Mouse (Mus musculus): ENCODE data around the gene Mapk10. TPM values are rescaled to one million over a fixed set of nuclear protein-coding genes. Genes with fewer than 3 reads are reported as not detected.

Mapk10 gene
- polyA plus RNA-seq, 1 experiment from 2014 or later = 86.6 TPM

DNA sequence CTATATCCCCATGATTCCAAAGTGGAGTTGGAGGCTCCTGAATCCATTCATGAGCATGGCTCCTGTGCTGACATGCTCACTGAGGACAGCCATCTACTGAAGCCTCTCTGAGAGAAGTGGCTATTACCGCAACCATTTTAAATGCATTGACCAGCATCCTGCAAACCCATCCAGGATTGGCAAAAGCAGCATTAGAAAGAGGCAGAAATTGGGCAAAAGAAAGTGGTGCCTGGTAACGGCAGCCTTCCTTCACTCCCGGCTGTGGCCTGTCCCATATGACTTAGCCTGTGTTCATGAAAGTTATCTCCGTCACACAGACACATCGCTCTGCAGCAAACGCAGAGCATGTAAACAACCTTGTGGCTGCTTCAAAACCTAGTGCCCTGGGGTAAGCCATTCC is 1.6 kb downstream of the Mapk10 start:
- Histone ChIP-seq H3K4me1 (replicated peaks; ENCODE audit: control insufficient read depth, insufficient read depth, low read length) (peaks cover 22% of the 10 kb centered on the region), H3K4me2 (replicated peaks) (peak overlapping the region; percentile 74), H3K9me3 (ENCODE audit: control insufficient read depth, low read length) (no peaks in the 10 kb centered on the region), H3K36me3 (replicated peaks; ENCODE audit: control insufficient read depth, insufficient read depth) (no peaks in the 10 kb centered on the region), H3K27me3 (ENCODE audit: control insufficient read depth, insufficient read depth, low read length) (no peaks in the 10 kb centered on the region), H3K4me3 (replicated peaks; ENCODE audit: low read length) (peak overlapping the region; percentile 67), H3K9ac (peak overlapping the region; percentile 93), H3K27ac (peak overlapping the region; percentile 95)
- ATAC-seq (ENCODE audit: low FRiP score) (no peak), DNase-seq (ENCODE audit: low spot score) (no peak)
- WGBS = 15% methylated on average over 6 of the region's 6 CpGs

DNA sequence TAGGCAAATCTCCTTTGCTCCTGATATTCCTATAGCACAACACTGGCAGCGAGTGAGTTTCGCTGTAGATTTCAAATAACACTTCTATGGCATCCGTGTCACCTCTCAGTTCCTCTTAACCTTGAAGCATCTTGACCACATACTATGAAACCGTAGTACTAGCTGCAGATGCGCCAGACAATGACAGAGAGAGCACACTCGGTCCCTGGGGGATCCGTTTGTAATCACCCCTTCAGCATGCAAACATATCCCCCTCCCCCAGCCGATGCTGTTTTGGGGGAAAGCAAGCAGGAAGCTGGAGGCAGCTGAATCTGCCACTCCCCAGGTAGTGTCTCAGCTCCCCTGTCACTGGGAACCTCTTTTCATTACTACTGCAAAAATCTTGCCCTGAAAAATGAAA is 2.3 kb downstream of the Mapk10 start:
- DNase-seq (ENCODE audit: low spot score) (peak; percentile 58), ATAC-seq (ENCODE audit: low FRiP score) (no peak)
- Histone ChIP-seq H3K4me3 (replicated peaks; ENCODE audit: low read length) (peak overlapping the region; percentile 67), H3K4me1 (replicated peaks; ENCODE audit: control insufficient read depth, insufficient read depth, low read length) (peaks cover 22% of the 10 kb centered on the region), H3K4me2 (replicated peaks) (peak overlapping the region; percentile 74), H3K36me3 (replicated peaks; ENCODE audit: control insufficient read depth, insufficient read depth) (no peaks in the 10 kb centered on the region; the same call in 1 of the 2 replicates), H3K27ac (peak overlapping the region; percentile 95), H3K9me3 (ENCODE audit: control insufficient read depth, low read length) (no peaks in the 10 kb centered on the region), H3K27me3 (ENCODE audit: control insufficient read depth, insufficient read depth, low read length) (no peaks in the 10 kb centered on the region), H3K9ac (peak overlapping the region; percentile 93)
- 19% methylated on average over 8 of the region's 8 CpGs for WGBS

DNA sequence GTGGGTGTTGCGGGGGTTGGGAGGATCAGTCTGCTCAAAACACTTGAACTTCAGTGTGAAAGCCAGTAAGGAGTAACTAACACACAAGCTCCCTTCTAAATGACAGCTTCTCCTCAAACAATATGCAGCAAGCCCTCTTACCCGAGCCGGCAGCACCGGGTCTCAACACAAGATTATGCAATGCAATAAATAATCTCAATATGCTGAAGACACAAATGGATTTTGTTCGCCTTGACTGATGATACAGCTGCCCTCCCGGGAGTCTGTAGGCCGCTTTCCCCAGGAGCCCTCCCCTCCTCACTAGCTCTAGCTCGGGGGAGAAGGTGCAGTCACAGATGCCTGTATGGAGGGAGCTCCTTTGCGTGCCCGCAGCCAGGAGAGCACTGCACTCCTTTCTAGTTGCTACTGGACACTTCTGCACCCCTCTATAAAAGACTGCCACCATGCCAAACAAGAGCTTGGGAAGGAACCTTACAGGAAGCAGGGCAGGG is 3.1 kb downstream of the Mapk10 start:
- Histone ChIP-seq H3K4me2 (replicated peaks) (peak overlapping the region; percentile 74), H3K9me3 (ENCODE audit: control insufficient read depth, low read length) (no peaks in the 10 kb centered on the region), H3K36me3 (replicated peaks; ENCODE audit: control insufficient read depth, insufficient read depth) (no peaks in the 10 kb centered on the region; the same call in 1 of the 2 replicates), H3K4me3 (replicated peaks; ENCODE audit: low read length) (peak overlapping the region; percentile 67), H3K27me3 (ENCODE audit: control insufficient read depth, insufficient read depth, low read length) (no peaks in the 10 kb centered on the region), H3K9ac (peak overlapping the region; percentile 93), H3K4me1 (replicated peaks; ENCODE audit: control insufficient read depth, insufficient read depth, low read length) (peaks cover 22% of the 10 kb centered on the region), H3K27ac (peak overlapping the region; percentile 95)
- no peak for ATAC-seq (ENCODE audit: low FRiP score)
- no peak for DNase-seq (ENCODE audit: low spot score)
- WGBS = 31% methylated on average over 10 of the region's 10 CpGs

DNA sequence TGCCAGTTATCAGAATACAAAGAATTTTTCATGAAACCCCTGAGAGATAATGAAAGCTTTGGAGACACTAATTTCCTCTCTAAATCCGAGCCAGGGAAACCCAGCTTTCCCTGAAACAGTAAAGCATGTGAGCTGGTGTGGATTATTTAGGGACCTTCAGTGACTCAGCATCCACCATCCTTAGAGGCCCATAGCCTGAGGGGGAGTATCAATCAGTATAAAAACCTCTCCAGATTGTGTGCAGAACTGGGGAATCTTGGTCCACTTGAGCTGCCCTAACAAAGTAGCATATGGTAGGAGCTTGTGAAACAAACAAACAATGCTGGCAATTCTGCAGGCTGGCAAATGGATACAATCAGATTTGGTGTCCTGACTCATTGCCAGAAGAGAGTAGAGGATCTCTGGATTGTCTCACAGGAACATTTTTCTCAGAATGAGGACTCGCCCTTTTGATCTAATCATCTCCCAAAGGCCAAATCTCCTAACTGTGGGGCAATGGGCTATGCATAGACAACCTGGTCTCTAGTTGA is 13.3 kb downstream of the Mapk10 start:
- 65% methylated on average over 2 of the region's 2 CpGs for WGBS
- no peak for DNase-seq (ENCODE audit: low spot score)
- Histone ChIP-seq H3K4me3 (replicated peaks; ENCODE audit: low read length) (no peak overlapping the region), H3K36me3 (replicated peaks; ENCODE audit: control insufficient read depth, insufficient read depth) (peaks cover 15% of the 10 kb centered on the region; the same call in 1 of the 2 replicates), H3K4me1 (replicated peaks; ENCODE audit: control insufficient read depth, insufficient read depth, low read length) (peaks cover 11% of the 10 kb centered on the region; the same call in 1 of the 2 replicates), H3K27ac (no peak overlapping the region), H3K27me3 (ENCODE audit: control insufficient read depth, insufficient read depth, low read length) (no peaks in the 10 kb centered on the region), H3K9ac (no peak overlapping the region), H3K4me2 (replicated peaks) (no peak overlapping the region), H3K9me3 (ENCODE audit: control insufficient read depth, low read length) (no peaks in the 10 kb centered on the region)
- no peak for ATAC-seq (ENCODE audit: low FRiP score)

DNA sequence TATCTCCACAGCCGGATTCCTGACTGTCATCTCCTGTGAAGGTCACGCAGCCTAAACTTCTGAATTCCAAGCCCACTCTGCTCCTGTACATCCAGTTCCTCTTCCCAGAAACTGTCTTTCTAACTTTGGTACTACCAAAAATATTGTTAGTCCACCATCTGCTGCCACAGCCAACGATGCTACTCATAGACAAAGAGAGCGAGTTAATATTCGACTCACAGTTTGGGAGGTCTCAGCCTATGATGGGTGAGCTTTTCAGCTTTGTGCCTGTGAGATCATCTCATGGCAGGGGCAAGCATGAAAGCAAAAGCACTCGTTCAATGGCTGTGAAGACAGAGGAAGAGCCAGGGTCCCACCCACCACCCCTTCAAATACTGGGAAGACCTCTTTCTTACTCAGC is 16.6 kb downstream of the Mapk10 start:
- DNase-seq (ENCODE audit: low spot score) (no peak), ATAC-seq (ENCODE audit: low FRiP score) (no peak)
- H3K27ac ChIP-seq = no peak overlapping the region
- peaks cover 20% of the 10 kb centered on the region for H3K4me1 ChIP-seq (replicated peaks; ENCODE audit: control insufficient read depth, insufficient read depth, low read length)
- no peaks in the 10 kb centered on the region for H3K27me3 ChIP-seq (ENCODE audit: control insufficient read depth, insufficient read depth, low read length)
- H3K9ac ChIP-seq = no peak overlapping the region
- H3K9me3 ChIP-seq (ENCODE audit: control insufficient read depth, low read length) = no peaks in the 10 kb centered on the region
- no peaks in the 10 kb centered on the region for H3K36me3 ChIP-seq (replicated peaks; ENCODE audit: control insufficient read depth, insufficient read depth)
- no peak overlapping the region for H3K4me2 ChIP-seq (replicated peaks)
- WGBS = 39% methylated on average over 6 of the region's 6 CpGs
- H3K4me3 ChIP-seq (replicated peaks; ENCODE audit: low read length) = no peak overlapping the region

DNA sequence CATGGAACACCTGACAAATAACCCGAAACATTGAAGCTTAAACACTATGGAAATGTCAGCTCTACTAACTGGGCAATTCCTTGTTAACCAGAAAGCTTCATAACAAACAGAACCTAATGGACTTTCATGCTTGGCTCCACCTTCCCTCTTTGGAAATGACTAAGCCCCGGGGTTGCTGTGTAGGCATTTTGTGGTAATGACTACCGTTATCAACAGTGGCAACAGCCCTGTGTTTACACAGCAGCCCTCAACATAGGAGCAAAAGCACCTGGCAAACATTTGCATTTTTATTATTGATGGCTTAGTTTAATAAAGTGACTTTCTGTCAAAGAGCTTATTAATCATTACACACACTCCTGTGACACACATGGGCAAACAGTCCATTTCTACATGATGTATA is 17.4 kb downstream of the Mapk10 start:
- 60% methylated on average over 3 of the region's 3 CpGs for WGBS
- H3K36me3 ChIP-seq (replicated peaks; ENCODE audit: control insufficient read depth, insufficient read depth) = no peaks in the 10 kb centered on the region
- no peak overlapping the region for H3K9ac ChIP-seq
- no peak overlapping the region for H3K4me2 ChIP-seq (replicated peaks)
- no peak overlapping the region for H3K27ac ChIP-seq
- DNase-seq (ENCODE audit: low spot score) (no peak), ATAC-seq (ENCODE audit: low FRiP score) (no peak)
- H3K4me1 ChIP-seq (replicated peaks; ENCODE audit: control insufficient read depth, insufficient read depth, low read length) = peaks cover 20% of the 10 kb centered on the region
- no peaks in the 10 kb centered on the region for H3K9me3 ChIP-seq (ENCODE audit: control insufficient read depth, low read length)
- H3K4me3 ChIP-seq (replicated peaks; ENCODE audit: low read length) = no peak overlapping the region
- no peaks in the 10 kb centered on the region for H3K27me3 ChIP-seq (ENCODE audit: control insufficient read depth, insufficient read depth, low read length)

DNA sequence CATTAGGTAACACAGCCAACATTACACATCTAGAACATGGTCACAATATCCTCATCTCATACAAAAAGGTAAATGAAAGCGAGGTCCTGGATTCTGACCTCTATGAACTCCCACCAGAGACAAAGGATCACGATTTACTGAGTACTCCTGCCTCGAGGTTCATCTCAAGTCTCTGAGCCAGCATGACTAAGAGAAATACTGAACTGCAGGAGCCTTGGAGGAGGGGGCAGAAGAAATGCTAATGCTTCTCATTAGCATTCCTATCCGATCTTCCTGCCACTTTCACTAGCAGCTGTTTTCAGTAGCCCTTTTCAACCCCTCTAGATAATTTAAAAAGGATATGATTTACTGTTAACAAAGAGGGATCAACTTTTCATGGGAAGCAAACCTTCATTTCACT is 19.6 kb downstream of the Mapk10 start:
- Histone ChIP-seq H3K9me3 (ENCODE audit: control insufficient read depth, low read length) (peaks cover 8% of the 10 kb centered on the region), H3K4me1 (replicated peaks; ENCODE audit: control insufficient read depth, insufficient read depth, low read length) (peaks cover 20% of the 10 kb centered on the region), H3K27me3 (ENCODE audit: control insufficient read depth, insufficient read depth, low read length) (no peaks in the 10 kb centered on the region), H3K36me3 (replicated peaks; ENCODE audit: control insufficient read depth, insufficient read depth) (no peaks in the 10 kb centered on the region), H3K4me2 (replicated peaks) (no peak overlapping the region), H3K27ac (no peak overlapping the region), H3K4me3 (replicated peaks; ENCODE audit: low read length) (no peak overlapping the region), H3K9ac (no peak overlapping the region)
- no peak for ATAC-seq (ENCODE audit: low FRiP score)
- WGBS = 13% methylated on average over 4 of the region's 4 CpGs
- no peak for DNase-seq (ENCODE audit: low spot score)

DNA sequence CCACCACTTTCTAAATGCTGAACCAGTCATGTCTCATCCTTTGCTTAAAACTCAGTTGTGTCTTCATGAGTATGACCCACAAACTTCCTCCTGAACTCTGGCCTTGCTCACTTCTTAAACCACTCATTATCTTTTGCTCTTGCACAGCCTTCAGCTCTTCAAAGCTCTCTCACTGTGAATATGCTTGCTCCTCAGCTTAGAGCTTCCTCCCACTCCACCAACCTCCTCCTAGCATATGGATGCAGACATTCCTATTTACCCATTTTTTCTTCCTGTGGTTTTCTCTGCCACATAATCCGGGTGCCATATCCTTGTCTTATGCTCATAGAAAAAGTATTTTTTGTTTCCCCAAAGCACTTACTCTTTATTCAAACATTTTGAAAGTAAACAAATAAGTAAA is 26.9 kb downstream of the Mapk10 start:
- Histone ChIP-seq H3K4me2 (replicated peaks) (no peak overlapping the region), H3K4me3 (replicated peaks; ENCODE audit: low read length) (no peak overlapping the region), H3K27me3 (ENCODE audit: control insufficient read depth, insufficient read depth, low read length) (no peaks in the 10 kb centered on the region), H3K9me3 (ENCODE audit: control insufficient read depth, low read length) (peaks cover 33% of the 10 kb centered on the region), H3K36me3 (replicated peaks; ENCODE audit: control insufficient read depth, insufficient read depth) (no peaks in the 10 kb centered on the region), H3K9ac (no peak overlapping the region), H3K4me1 (replicated peaks; ENCODE audit: control insufficient read depth, insufficient read depth, low read length) (no peaks in the 10 kb centered on the region), H3K27ac (no peak overlapping the region)
- ATAC-seq (ENCODE audit: low FRiP score) (no peak), DNase-seq (ENCODE audit: low spot score) (no peak)
- 85% methylated on average over 1 of the region's 1 CpGs for WGBS

DNA sequence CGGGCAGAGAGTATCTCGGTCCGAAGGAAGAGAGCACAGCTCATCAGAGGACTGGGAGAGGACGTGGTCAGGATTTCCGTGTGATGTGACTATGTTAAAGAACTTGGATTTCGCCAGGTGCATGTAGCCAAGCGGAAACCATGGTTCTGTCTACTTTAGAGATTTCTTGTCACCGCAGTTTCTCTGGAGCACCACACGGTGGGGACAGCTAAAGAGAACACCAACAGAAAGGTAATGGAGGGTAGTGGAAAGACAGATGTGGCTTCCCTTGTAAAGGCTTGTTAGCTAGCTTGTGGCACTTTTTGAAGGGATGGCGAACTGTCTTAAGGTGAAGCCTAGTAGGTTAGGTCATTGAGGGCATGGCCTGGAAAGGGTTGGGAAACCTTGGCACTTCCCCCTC is 29.5 kb downstream of the Mapk10 start:
- Histone ChIP-seq H3K27me3 (ENCODE audit: control insufficient read depth, insufficient read depth, low read length) (no peaks in the 10 kb centered on the region), H3K4me1 (replicated peaks; ENCODE audit: control insufficient read depth, insufficient read depth, low read length) (peaks cover 11% of the 10 kb centered on the region), H3K4me3 (replicated peaks; ENCODE audit: low read length) (no peak overlapping the region), H3K27ac (no peak overlapping the region), H3K9ac (no peak overlapping the region), H3K4me2 (replicated peaks) (no peak overlapping the region), H3K36me3 (replicated peaks; ENCODE audit: control insufficient read depth, insufficient read depth) (no peaks in the 10 kb centered on the region), H3K9me3 (ENCODE audit: control insufficient read depth, low read length) (peaks cover 25% of the 10 kb centered on the region)
- no peak for DNase-seq (ENCODE audit: low spot score)
- WGBS = 94% methylated on average over 10 of the region's 10 CpGs
- no peak for ATAC-seq (ENCODE audit: low FRiP score)

DNA sequence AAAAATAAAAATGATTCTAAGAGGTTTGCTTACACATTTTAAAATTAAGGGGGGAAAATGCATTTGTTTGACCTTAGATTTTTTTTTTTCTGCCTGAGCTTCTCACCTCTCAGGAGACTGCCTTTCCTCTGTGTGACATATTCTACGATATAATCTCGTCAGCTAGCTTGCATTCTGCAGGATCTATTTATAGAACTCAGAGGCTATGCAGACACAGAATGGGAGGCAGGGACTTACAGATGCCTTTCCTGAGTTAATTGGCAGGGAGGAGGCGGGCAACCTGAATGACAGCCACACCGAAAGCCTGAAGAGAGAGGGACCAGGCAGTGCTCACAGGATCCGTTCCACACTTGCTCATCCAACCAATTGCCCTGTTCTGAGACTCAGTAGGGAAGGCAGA is 34.1 kb downstream of the Mapk10 start:
- peaks cover 19% of the 10 kb centered on the region for H3K4me1 ChIP-seq (replicated peaks; ENCODE audit: control insufficient read depth, insufficient read depth, low read length)
- no peaks in the 10 kb centered on the region for H3K9me3 ChIP-seq (ENCODE audit: control insufficient read depth, low read length)
- peak; percentile 68; the same call in 1 of the 2 replicates for ATAC-seq (ENCODE audit: low FRiP score)
- no peaks in the 10 kb centered on the region for H3K27me3 ChIP-seq (ENCODE audit: control insufficient read depth, insufficient read depth, low read length)
- no peaks in the 10 kb centered on the region for H3K36me3 ChIP-seq (replicated peaks; ENCODE audit: control insufficient read depth, insufficient read depth)
- H3K9ac ChIP-seq = 0 out of 2 replicates have a peak overlapping the region, but pooled peaks have one; percentile 29
- peak overlapping the region; percentile 1; the same call in 1 of the 2 replicates for H3K4me2 ChIP-seq (replicated peaks)
- DNase-seq (ENCODE audit: low spot score) = peak; percentile 63
- H3K27ac ChIP-seq = peak overlapping the region; percentile 65
- 19% methylated on average over 5 of the region's 5 CpGs for WGBS
- no peak overlapping the region for H3K4me3 ChIP-seq (replicated peaks; ENCODE audit: low read length)
